Mouse (Mus musculus): ENCODE results near the gene Usp54.
A peak's percentile ranks its signal among the peaks of the same experiment; 100 is the strongest.

Gene Usp54

GRCm38 (mm10) chr14:20640644-20641437 lies at the start of gene Usp54:
Gene Usp54 (minus strand): TSS chr14:20641063.
- DNase-seq (ENCODE audit: low read depth), result peak; percentile 100

GRCm38 (mm10) chr14:20689009-20689408 lies 48.1 kb upstream of the Usp54 start:
- DNase-seq (ENCODE audit: low read depth), result no peak

DNA sequence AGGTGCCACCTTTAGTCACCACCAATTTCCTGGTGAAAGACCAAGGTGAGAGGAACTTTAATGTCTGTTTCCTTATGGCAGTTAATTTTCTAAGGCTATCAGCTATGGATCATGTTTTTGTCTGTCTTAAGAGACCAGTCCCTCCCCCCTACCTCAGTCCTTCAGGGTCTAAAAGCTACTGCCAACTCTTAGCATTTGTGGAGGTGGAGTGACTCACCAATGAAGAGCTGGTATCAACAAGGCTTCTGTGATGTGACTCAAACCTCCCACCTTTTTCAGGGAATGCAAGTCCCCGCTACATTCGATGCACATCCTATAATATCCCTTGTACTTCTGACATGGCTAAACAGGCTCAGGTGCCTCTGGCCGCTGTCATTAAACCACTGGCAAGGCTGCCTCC lies 45.7 kb upstream of the Usp54 start:
- no peak for DNase-seq (ENCODE audit: low read depth)

DNA sequence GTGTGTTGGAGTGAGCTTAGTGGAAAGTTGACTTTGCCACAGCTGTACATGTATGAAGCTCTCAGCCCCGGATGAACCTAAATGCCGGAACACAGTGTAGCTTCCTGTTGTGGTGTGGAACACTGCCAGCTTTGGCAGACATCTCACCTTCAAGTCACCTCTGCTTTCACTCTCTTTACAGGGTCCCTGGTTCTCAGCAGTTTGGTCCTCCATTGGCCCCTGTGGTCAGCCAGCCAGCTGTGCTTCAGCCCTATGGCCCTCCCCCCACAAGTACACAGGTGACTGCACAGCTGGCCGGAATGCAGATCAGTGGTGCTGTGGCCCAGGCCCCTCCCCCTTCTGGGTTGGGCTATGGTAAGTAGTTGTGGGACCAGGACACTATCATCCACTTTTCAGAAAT lies 41.6 kb upstream of the Usp54 start:
- DNase-seq (ENCODE audit: low read depth), result peak; percentile 90

DNA sequence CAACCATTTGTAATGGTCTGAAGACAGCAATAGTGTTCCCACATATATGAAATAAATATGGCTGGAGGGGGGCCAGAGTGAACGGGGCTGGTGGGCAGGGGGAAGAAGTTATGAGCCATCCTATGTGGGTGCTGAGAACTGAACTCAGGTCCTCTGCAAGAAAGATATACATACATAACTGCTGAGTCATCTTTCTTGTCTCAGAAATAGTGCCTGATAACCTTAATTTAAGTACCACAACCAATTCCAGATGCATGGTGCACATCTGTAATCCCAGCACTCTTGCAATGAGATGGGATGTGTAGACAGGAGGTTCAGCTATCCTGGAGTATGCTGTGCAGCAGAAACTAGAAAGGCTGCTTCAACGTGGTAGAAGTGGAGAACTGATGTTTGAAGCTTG lies 40.9 kb upstream of the Usp54 start:
- DNase-seq (ENCODE audit: low read depth), result peak; percentile 27

GRCm38 (mm10) chr14:20677906-20678305 lies 37.0 kb upstream of the Usp54 start:
- no peak for DNase-seq (ENCODE audit: low read depth)

- peak; percentile 99 for DNase-seq (ENCODE audit: low read depth)
Observed at GRCm38 (mm10) chr14:20674064-20674833, 33.4 kb upstream of the Usp54 start, which contains the start of gene Sec24c. Gene Sec24c (plus strand): TSS chr14:20674308.

DNA sequence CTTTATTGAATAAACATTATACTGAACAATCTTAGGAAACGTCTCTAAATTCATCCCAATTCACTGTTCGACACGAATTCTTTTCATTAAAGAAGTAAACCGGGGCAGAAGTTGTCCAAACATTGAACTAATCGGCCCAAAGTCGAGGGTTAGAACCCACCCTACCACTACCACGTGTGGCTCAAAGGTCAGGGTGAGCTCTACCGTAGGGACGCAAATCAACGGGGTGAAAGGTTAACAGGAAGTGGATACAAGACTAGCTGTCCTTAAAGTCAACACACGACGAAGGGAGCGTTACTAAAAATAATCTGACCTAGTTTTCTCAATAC lies 32.8 kb upstream of the Usp54 start:
- DNase-seq (ENCODE audit: low read depth), result no peak

GRCm38 (mm10) chr14:20672990-20673389 lies 32.1 kb upstream of the Usp54 start:
- DNase-seq (ENCODE audit: low read depth), result peak; percentile 70

DNA sequence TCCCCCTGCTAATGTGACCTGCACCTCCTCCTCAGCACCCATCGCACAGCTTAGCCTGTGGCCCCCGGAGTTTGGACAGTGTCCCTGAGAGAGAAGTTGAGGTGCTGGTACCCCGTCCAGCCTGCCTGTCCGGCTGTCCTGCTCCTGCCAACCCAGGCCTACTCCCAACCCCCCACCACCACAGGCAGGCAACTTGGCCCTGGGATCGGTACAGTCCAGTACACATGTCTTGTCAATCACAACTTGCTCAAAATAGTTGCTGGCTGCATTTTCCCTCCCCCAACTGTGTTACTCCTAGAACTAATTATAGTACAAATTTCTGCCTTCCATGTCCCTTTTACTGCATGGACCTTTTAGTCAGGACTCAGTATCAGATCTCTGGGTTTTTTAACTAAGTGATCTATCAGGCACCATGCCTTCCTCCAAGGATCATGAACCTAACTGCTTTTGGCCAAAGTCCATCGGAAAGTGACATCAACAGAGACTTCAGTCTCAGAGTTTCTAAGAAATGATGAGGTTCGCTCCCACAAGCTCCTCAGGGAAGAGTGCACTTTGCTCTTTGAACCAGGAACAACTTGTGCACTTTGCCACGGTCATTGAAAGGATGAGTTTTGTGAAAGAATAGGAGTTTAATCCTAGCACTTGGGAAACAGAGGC lies 27.4 kb upstream of the Usp54 start, which contains the start of gene Synpo2l:
Gene Synpo2l (minus strand): TSS at position 201 of the 657 bp plus-strand sequence.
- no peak for DNase-seq (ENCODE audit: low read depth)

GRCm38 (mm10) chr14:20667469-20667868 lies 26.6 kb upstream of the Usp54 start:
- DNase-seq (ENCODE audit: low read depth), result no peak

GRCm38 (mm10) chr14:20664436-20664835 lies 23.6 kb upstream of the Usp54 start:
- DNase-seq (ENCODE audit: low read depth), result no peak

DNA sequence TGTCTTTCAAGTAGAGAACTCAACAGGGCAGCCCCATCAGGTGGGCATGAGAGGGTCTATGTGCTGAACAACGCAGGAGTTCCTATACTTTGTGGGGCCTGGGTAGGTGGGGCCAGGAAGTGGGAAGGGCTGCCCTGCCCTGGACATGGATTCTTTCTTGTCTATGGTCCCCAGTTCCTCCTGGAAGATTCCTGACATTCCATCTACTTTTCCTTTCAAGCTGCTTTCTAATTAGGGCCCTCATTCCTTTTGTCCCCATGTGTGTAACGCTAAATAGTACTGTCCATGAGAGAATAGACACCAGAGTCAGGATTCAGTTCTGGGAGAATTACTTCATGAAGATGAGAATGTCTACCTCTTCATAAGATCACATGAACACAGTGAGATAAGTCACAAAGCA lies 22.7 kb upstream of the Usp54 start:
- no peak for DNase-seq (ENCODE audit: low read depth)

- DNase-seq (ENCODE audit: low read depth), result no peak
Observed at GRCm38 (mm10) chr14:20662740-20663139, 21.9 kb upstream of the Usp54 start.

DNA sequence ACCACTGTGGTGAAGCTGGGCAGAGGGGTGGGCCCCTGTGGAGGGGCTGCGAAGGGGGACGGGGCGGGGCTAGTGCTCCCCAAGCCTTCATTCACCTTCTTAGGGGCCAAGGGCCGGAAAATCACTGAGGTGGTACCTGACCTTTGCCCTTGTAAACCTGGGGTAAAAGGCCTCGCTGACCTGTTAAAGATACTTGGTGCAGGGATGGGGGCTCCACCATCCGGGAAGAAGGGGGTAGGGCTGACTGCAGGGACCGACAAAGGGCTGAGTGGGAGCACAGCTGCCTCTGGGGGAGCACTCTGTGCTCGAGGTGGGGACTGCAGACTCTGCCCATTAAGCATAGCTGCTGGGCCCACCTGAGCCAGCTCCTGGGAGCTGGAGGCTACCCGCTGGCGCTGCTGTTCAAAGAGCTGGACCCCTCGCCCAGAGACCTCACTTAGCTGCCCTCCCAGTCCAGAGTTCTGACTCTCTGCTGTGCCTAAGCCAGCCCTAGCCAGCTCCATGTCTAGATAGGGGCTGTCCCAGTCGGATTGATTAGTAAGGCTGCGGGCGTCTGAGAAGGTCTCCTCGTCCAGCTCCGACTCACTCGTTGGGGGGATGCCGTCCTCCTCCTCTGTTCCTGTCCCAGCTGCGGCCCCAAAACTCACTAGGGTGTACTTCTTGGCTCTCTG lies 20.9 kb upstream of the Usp54 start:
- no peak for DNase-seq (ENCODE audit: low read depth)

DNA sequence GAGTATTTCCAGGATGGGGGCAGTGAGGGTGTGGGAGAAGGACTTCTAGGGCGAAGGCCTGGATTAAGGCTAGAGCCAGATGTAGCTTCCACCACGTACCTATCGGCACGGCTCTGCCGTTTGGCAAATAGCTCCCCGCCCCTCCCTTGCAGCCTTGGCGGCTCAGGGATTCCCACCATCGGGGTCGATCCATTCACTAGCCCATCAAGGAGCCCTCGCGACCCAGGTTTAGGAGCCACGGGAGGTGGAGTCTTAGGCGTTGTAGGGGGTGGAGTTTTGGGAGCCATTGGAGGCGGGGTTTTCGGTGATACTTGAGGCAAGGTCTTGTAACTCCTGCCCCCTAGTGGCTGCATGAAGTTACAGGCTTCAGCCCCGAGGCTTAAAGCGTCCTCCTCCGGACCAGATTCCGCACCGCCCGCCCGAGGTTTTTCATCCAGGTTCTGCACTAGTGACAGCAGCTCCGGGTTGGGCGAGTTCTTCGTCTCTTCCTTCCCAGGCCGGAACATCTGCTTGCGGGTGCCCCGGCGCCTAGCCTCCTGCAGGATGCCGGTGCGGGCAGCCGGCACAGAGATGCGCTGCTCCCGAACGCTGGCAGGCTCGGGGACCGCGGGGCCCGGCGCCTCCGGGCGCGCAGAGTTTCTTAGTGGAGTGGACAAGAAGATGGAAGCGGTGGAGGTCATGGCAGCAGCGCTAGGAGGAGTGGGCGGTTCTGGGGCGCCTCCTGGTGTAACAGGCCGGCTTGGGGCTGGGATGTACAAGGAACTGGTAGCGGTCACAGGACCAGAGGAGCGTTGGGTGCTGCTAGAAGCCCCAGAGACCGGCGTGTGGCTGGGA lies 20.2 kb upstream of the Usp54 start:
- peak; percentile 97 for DNase-seq (ENCODE audit: low read depth)

DNA sequence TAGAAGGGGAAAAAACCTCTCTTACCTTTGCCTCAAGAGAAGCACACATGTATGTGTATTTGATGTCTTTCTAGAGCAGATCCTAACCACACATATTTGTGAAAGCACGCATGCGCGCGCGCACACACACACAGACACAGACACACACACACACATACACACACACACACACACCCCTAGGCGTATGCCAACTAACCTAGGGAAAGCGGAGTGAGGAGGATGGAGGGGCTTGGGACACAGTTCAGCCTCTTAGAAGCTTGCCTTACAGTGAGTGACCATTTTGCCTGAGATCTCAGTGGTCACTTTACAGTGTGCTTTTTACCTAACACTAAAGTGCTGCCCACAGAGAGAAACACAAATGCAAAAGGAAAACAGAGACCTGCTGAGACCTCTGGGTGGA lies 18.8 kb upstream of the Usp54 start:
- no peak for DNase-seq (ENCODE audit: low read depth)

GRCm38 (mm10) chr14:20658902-20659301 lies 18.0 kb upstream of the Usp54 start:
- no peak for DNase-seq (ENCODE audit: low read depth)

GRCm38 (mm10) chr14:20658326-20658725 lies 17.5 kb upstream of the Usp54 start:
- peak; percentile 74 for DNase-seq (ENCODE audit: low read depth)

- DNase-seq (ENCODE audit: low read depth), result no peak
Observed at GRCm38 (mm10) chr14:20656361-20656760, 15.5 kb upstream of the Usp54 start, which contains the start of gene Myoz1. Gene Myoz1 (minus strand): TSS chr14:20656540.

GRCm38 (mm10) chr14:20655731-20656130 lies 14.9 kb upstream of the Usp54 start:
- no peak for DNase-seq (ENCODE audit: low read depth)
